Mouse (Mus musculus): ENCODE results near the gene Prkcg. TPM values are rescaled to one million over a fixed set of nuclear protein-coding genes. Genes with fewer than 3 reads are reported as not detected.

Gene Prkcg
- polyA plus RNA-seq, 1 experiment, result 0.68 TPM

- H3K4me3 ChIP-seq (ENCODE audit: control insufficient read depth, low read depth, low read length), result no peak overlapping the region
- peaks cover 13% of the 10 kb centered on the region for H3K4me1 ChIP-seq (ENCODE audit: control insufficient read depth, insufficient read depth, low read length)
- H3K27ac ChIP-seq (ENCODE audit: control insufficient read depth, insufficient read depth, low read depth, low read length), result no peak overlapping the region
- H3K27me3 ChIP-seq (ENCODE audit: control insufficient read depth, insufficient read depth, low read length), result peaks cover 5% of the 10 kb centered on the region; the same call in 1 of the 2 replicates
- TF ChIP-seq POLR2A (IDR thresholded peaks at IDR 0.05; ENCODE audit: control insufficient read depth, low read depth, low read length) (no peak), CTCF (IDR thresholded peaks at IDR 0.05; ENCODE audit: control insufficient read depth, insufficient read depth, insufficient replicate concordance, low read depth, low read length) (no peak)
- H3K36me3 ChIP-seq (ENCODE audit: control insufficient read depth, insufficient read depth, low read length), result no peaks in the 10 kb centered on the region
Observed at GRCm38 (mm10) chr7:3299941-3300617, 11.1 kb downstream of the Prkcg start.

- peaks cover 6% of the 10 kb centered on the region; the same call in 1 of the 2 replicates for H3K27me3 ChIP-seq (ENCODE audit: control insufficient read depth, insufficient read depth, low read length)
- no peak overlapping the region for H3K4me3 ChIP-seq (ENCODE audit: control insufficient read depth, low read depth, low read length)
- H3K27ac ChIP-seq (ENCODE audit: control insufficient read depth, insufficient read depth, low read depth, low read length), result no peak overlapping the region
- H3K4me1 ChIP-seq (ENCODE audit: control insufficient read depth, insufficient read depth, low read length), result peaks cover 16% of the 10 kb centered on the region
- TF ChIP-seq CTCF (IDR thresholded peaks at IDR 0.05; ENCODE audit: control insufficient read depth, insufficient read depth, insufficient replicate concordance, low read depth, low read length) (no peak), POLR2A (IDR thresholded peaks at IDR 0.05; ENCODE audit: control insufficient read depth, low read depth, low read length) (no peak)
- no peaks in the 10 kb centered on the region for H3K36me3 ChIP-seq (ENCODE audit: control insufficient read depth, insufficient read depth, low read length)
Observed at GRCm38 (mm10) chr7:3300891-3301627, 12.1 kb downstream of the Prkcg start.

DNA sequence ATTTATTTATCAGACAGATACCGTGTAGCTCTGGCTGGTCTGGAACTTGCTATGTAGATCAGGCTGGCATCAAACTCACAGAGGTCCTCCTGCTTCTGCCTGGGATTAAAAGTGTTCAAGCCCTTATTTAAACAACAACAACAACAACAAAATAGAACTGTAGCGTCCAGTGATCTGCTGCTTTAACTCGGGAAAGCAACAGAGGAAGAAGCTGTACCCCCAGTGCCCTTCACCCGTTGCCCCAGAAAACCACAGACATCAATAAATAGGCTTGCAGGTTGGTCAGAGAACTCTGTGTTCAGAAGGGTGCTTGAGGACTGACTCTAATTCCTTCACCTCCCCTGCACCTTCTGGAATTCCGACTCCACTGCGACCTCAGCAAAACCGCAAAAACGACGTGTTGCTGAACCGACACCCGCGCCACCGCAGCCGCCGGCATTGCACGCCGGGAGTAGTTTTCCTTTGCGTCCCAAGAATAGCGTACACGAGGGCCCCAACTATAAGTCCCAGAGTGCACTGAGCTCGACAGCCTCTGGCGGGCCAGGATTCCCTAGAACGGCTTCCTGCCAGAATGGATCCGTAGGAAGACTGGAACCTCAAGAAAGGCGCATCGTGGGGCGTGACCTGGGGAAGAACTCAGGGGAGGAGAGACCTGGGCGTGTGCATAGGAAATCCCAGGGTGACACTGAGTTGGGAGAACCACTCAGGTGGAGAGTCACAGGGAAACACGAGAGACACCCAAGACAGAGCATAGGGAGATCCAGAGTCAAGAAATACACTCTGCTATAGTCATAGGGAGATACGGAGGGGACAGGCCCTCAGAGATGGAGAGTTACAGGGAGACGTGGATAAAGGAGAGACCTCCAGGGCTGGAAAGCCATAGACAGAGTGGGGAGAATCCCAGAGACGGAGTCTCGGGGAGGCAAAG is 12.9 kb downstream of the Prkcg start:
- Histone ChIP-seq H3K36me3 (ENCODE audit: control insufficient read depth, insufficient read depth, low read length) (no peaks in the 10 kb centered on the region), H3K4me1 (ENCODE audit: control insufficient read depth, insufficient read depth, low read length) (peaks cover 16% of the 10 kb centered on the region), H3K27ac (ENCODE audit: control insufficient read depth, insufficient read depth, low read depth, low read length) (no peak overlapping the region), H3K4me3 (ENCODE audit: control insufficient read depth, low read depth, low read length) (peak overlapping the region; percentile 18; the same call in 1 of the 2 replicates), H3K27me3 (ENCODE audit: control insufficient read depth, insufficient read depth, low read length) (peaks cover 6% of the 10 kb centered on the region; the same call in 1 of the 2 replicates)
- TF ChIP-seq POLR2A (IDR thresholded peaks at IDR 0.05; ENCODE audit: control insufficient read depth, low read depth, low read length) (no peak), CTCF (IDR thresholded peaks at IDR 0.05; ENCODE audit: control insufficient read depth, insufficient read depth, insufficient replicate concordance, low read depth, low read length) (no peak)

DNA sequence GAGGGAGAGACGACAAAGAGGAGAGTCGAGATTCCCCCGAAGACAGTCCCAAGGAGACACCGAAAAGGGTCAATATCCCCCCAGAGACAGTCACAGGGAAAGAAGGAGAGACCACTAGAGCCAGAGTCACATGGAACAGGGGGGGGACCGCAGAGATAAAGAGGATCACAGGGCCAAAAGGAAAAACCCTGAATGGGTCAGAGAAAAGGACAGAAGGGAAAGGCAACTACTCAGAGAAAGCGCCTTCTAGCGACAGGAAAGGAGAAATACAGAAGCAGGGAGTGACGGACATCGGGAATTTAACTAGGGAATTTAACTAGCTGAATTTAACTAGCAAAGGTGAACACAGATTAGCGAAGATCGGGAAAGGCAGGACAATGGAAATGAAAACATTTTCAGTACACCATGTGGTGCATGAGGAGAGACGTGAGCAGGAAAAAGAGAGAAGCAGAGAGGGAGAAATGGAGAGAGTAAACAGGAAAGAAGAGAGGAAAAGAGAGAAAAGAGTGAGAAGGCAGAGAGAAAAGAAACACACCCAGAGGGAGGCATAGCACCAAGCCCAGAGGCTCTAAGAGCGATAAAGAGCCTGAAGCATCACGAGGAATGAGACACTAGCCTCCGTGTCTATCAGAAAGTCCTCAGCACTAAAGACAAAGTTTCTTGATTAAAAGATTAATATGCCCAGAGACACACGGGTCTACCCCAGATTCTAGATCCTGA is 13.7 kb downstream of the Prkcg start:
- Histone ChIP-seq H3K4me1 (ENCODE audit: control insufficient read depth, insufficient read depth, low read length) (peaks cover 16% of the 10 kb centered on the region), H3K27me3 (ENCODE audit: control insufficient read depth, insufficient read depth, low read length) (peaks cover 6% of the 10 kb centered on the region; the same call in 1 of the 2 replicates), H3K4me3 (ENCODE audit: control insufficient read depth, low read depth, low read length) (peak overlapping the region; percentile 18), H3K36me3 (ENCODE audit: control insufficient read depth, insufficient read depth, low read length) (no peaks in the 10 kb centered on the region), H3K27ac (ENCODE audit: control insufficient read depth, insufficient read depth, low read depth, low read length) (no peak overlapping the region)
- no peak for TF ChIP-seq CTCF (IDR thresholded peaks at IDR 0.05; ENCODE audit: control insufficient read depth, insufficient read depth, insufficient replicate concordance, low read depth, low read length)
- TF ChIP-seq POLR2A (IDR thresholded peaks at IDR 0.05; ENCODE audit: control insufficient read depth, low read depth, low read length), result no peak

GRCm38 (mm10) chr7:3303276-3303781 is 14.3 kb downstream of the Prkcg start:
- Histone ChIP-seq H3K27me3 (ENCODE audit: control insufficient read depth, insufficient read depth, low read length) (peaks cover 6% of the 10 kb centered on the region; the same call in 1 of the 2 replicates), H3K27ac (ENCODE audit: control insufficient read depth, insufficient read depth, low read depth, low read length) (no peak overlapping the region)
- TF ChIP-seq POLR2A (IDR thresholded peaks at IDR 0.05; ENCODE audit: control insufficient read depth, low read depth, low read length) (no peak), CTCF (IDR thresholded peaks at IDR 0.05; ENCODE audit: control insufficient read depth, insufficient read depth, insufficient replicate concordance, low read depth, low read length) (no peak)

DNA sequence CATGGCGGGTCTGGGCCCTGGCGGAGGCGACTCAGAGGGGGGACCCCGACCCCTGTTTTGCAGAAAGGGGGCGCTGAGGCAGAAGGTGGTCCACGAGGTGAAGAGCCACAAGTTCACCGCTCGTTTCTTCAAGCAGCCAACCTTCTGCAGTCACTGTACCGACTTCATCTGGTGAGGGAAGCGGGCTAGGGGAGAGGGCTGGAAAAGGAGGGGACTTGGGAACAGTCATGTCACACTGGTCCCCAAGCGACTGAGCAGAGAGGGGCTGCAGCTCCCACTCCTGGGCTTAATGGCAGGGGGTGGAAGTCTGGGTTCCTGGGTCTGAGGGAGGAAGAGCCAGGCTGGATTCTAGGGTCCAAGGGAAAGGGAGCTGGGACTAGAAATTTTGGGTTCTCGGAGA is 14.8 kb downstream of the Prkcg start:
- Histone ChIP-seq H3K36me3 (ENCODE audit: control insufficient read depth, insufficient read depth, low read length) (no peaks in the 10 kb centered on the region), H3K4me1 (ENCODE audit: control insufficient read depth, insufficient read depth, low read length) (peaks cover 16% of the 10 kb centered on the region), H3K27ac (ENCODE audit: control insufficient read depth, insufficient read depth, low read depth, low read length) (no peak overlapping the region), H3K4me3 (ENCODE audit: control insufficient read depth, low read depth, low read length) (no peak overlapping the region; the same call in 1 of the 2 replicates), H3K27me3 (ENCODE audit: control insufficient read depth, insufficient read depth, low read length) (peaks cover 6% of the 10 kb centered on the region; the same call in 1 of the 2 replicates)
- no peak for TF ChIP-seq CTCF (IDR thresholded peaks at IDR 0.05; ENCODE audit: control insufficient read depth, insufficient read depth, insufficient replicate concordance, low read depth, low read length)
- no peak for TF ChIP-seq POLR2A (IDR thresholded peaks at IDR 0.05; ENCODE audit: control insufficient read depth, low read depth, low read length)

More at GRCm38 (mm10) chr7:3303276-3303781, 14.3 kb downstream of the Prkcg start:
- peak overlapping the region; percentile 18 for H3K4me3 ChIP-seq (ENCODE audit: control insufficient read depth, low read depth, low read length)
- peaks cover 16% of the 10 kb centered on the region for H3K4me1 ChIP-seq (ENCODE audit: control insufficient read depth, insufficient read depth, low read length)
- H3K36me3 ChIP-seq (ENCODE audit: control insufficient read depth, insufficient read depth, low read length), result no peaks in the 10 kb centered on the region

All from testis, adult 2 months (tissue).